Mouse (Mus musculus) intestine, embryonic 14.5 days (tissue): ENCODE measurements around the gene Rex1bd. TPM values are rescaled to one million over a fixed set of nuclear protein-coding genes. Genes with fewer than 3 reads are reported as not detected.

Experiments
- ATAC-seq: fragments of 200-750 bp; cut with Nextera tagmentation; replicated peaks from 2 replicates; pipeline ENCODE4 v1.8.0; 2017; ENCODE audit warnings: low read depth, moderate number of reproducible peaks, moderate TSS enrichment, moderate library complexity; ENCODE audit not compliant: low FRiP score, low TSS enrichment
- DNase-seq: peaks from one replicate; pipeline ENCODE4 v3.0.0-alpha.2; 2018; ENCODE audit warnings: low spot score
- H3K27ac ChIP-seq: fragments of 300-500 bp; sonication (generic); 2 replicates; pipeline ENCODE4 v1.5.1; 2014; ENCODE audit warnings: low read depth, mild to moderate bottlenecking, control low read depth
- H3K27me3 ChIP-seq: fragments of 300-500 bp; sonication (generic); replicated peaks from 2 replicates; pipeline ENCODE4 v1.6.1; 2014; ENCODE audit warnings: low read length, control low read depth; ENCODE audit not compliant: control insufficient read depth, insufficient read depth
- H3K36me3 ChIP-seq: fragments of 300-500 bp; sonication (generic); 2 replicates; pipeline ENCODE4 v1.6.1; 2014; ENCODE audit warnings: low read length, control low read depth; ENCODE audit not compliant: control insufficient read depth, insufficient read depth
- H3K4me1 ChIP-seq: fragments of 300-500 bp; sonication (generic); replicated peaks from 2 replicates; pipeline ENCODE4 v1.6.1; 2014; ENCODE audit warnings: low read length, control low read depth, mixed read lengths; ENCODE audit not compliant: control insufficient read depth, insufficient read depth
- H3K4me2 ChIP-seq: fragments of 300-500 bp; sonication (generic); 2 replicates; pipeline ENCODE4 v1.6.1; 2014; ENCODE audit warnings: low read length
- H3K4me3 ChIP-seq: fragments of 300-500 bp; sonication (generic); 2 replicates; pipeline ENCODE4 v1.5.1; 2014; ENCODE audit warnings: low read depth, low read length, control low read depth, mixed read lengths
- H3K9ac ChIP-seq: fragments of 300-500 bp; sonication (generic); 2 replicates; pipeline ENCODE4 v1.6.1; 2014; ENCODE audit warnings: mild to moderate bottlenecking, low read length
- H3K9me3 ChIP-seq: fragments of 300-500 bp; sonication (generic); 2 replicates; pipeline ENCODE4 v1.6.1; 2016; ENCODE audit warnings: low read length, control low read depth; ENCODE audit not compliant: control insufficient read depth
- WGBS: fragments of 180-500 bp; shearing (Covaris S2); extraction: QIAGEN DNeasy Blood & Tissue Kit; methylation state at CpG from one replicate; pipeline ENCODE4 v1.1.7; 2014; 5-methylcytosine and 5-hydroxymethylcytosine counted together
- polyA plus RNA-seq: library from polyadenylated mRNA; unstranded; fragments of >200 nt; fragmentation: Nextera tagmentation; extraction: Ambion mirVana; gene quantifications from 2 replicates; pipeline ENCODE4 v1.2.1, GENCODE M21; 2014

Rex1bd gene
- polyA plus RNA-seq, 1 experiment from 2014 or later: 136 TPM

- WGBS: 63% methylated on average over 5 of the region's 5 CpGs
These were observed 39.3 kb downstream of the Rex1bd start for GRCm38 (mm10) chr8:70467229-70467725.

GRCm38 (mm10) chr8:70466771-70467170 lies 39.8 kb downstream of the Rex1bd start:
- whole genome bisulfite sequencing: 53% methylated on average over 11 of the region's 11 CpGs
- Histone ChIP-seq H3K4me2 (no peak overlapping the region), H3K36me3 (peaks cover 6% of the 10 kb centered on the region; the same call in 1 of the 2 replicates), H3K4me3 (no peak overlapping the region), H3K9me3 (no peaks in the 10 kb centered on the region), H3K9ac (no peak overlapping the region), H3K27me3 (no peaks in the 10 kb centered on the region), H3K4me1 (0 out of 2 replicates have a peak, but pooled peaks cover 4% of the 10 kb centered on the region), H3K27ac (no peak overlapping the region)
- DNase-seq: no peak
- ATAC-seq: no peak

More at GRCm38 (mm10) chr8:70467229-70467725, 39.3 kb downstream of the Rex1bd start:
- Histone ChIP-seq H3K27ac (no peak overlapping the region), H3K36me3 (peaks cover 6% of the 10 kb centered on the region; the same call in 1 of the 2 replicates), H3K4me1 (0 out of 2 replicates have a peak, but pooled peaks cover 4% of the 10 kb centered on the region), H3K4me3 (no peak overlapping the region), H3K9me3 (no peaks in the 10 kb centered on the region), H3K4me2 (no peak overlapping the region), H3K9ac (no peak overlapping the region), H3K27me3 (no peaks in the 10 kb centered on the region)
- no peak for DNase-seq
- no peak for ATAC-seq

- Histone ChIP-seq H3K36me3 (peaks cover 6% of the 10 kb centered on the region; the same call in 1 of the 2 replicates), H3K27me3 (no peaks in the 10 kb centered on the region), H3K4me1 (0 out of 2 replicates have a peak, but pooled peaks cover 4% of the 10 kb centered on the region), H3K4me2 (no peak overlapping the region), H3K9me3 (no peaks in the 10 kb centered on the region), H3K4me3 (no peak overlapping the region), H3K27ac (no peak overlapping the region), H3K9ac (no peak overlapping the region)
- ATAC-seq: no peak
- DNase-seq: no peak
- WGBS: 89% methylated on average over 4 of the region's 4 CpGs
These were observed 40.2 kb downstream of the Rex1bd start for GRCm38 (mm10) chr8:70466305-70466704.

- 92% methylated on average over 4 of the region's 4 CpGs for WGBS
- H3K27me3 ChIP-seq: no peaks in the 10 kb centered on the region
- no peak overlapping the region for H3K4me3 ChIP-seq
- H3K36me3 ChIP-seq: peaks cover 6% of the 10 kb centered on the region; the same call in 1 of the 2 replicates
- H3K9ac ChIP-seq: no peak overlapping the region
- no peak overlapping the region for H3K4me2 ChIP-seq
- ATAC-seq (no peak), DNase-seq (no peak)
- no peak overlapping the region for H3K27ac ChIP-seq
- H3K9me3 ChIP-seq: no peaks in the 10 kb centered on the region
- H3K4me1 ChIP-seq: 0 out of 2 replicates have a peak, but pooled peaks cover 4% of the 10 kb centered on the region
These were observed 40.9 kb downstream of the Rex1bd start for GRCm38 (mm10) chr8:70465701-70466100.

GRCm38 (mm10) chr8:70464162-70464561 lies 42.4 kb downstream of the Rex1bd start:
- no peak for ATAC-seq
- 93% methylated on average over 6 of the region's 6 CpGs for WGBS
- H3K9ac ChIP-seq: no peak overlapping the region

GRCm38 (mm10) chr8:70463306-70463705 lies 43.2 kb downstream of the Rex1bd start:
- Histone ChIP-seq H3K27me3 (no peaks in the 10 kb centered on the region), H3K27ac (no peak overlapping the region), H3K9me3 (no peaks in the 10 kb centered on the region), H3K4me3 (no peak overlapping the region), H3K9ac (no peak overlapping the region), H3K4me1 (0 out of 2 replicates have a peak, but pooled peaks cover 4% of the 10 kb centered on the region), H3K4me2 (no peak overlapping the region), H3K36me3 (peaks cover 6% of the 10 kb centered on the region; the same call in 1 of the 2 replicates)
- 74% methylated on average over 4 of the region's 4 CpGs for WGBS
- ATAC-seq (no peak), DNase-seq (no peak)

More at GRCm38 (mm10) chr8:70464162-70464561, 42.4 kb downstream of the Rex1bd start:
- no peak overlapping the region for H3K4me2 ChIP-seq
- peaks cover 6% of the 10 kb centered on the region; the same call in 1 of the 2 replicates for H3K36me3 ChIP-seq
- DNase-seq: no peak
- H3K27ac ChIP-seq: no peak overlapping the region
- H3K9me3 ChIP-seq: no peaks in the 10 kb centered on the region
- H3K4me1 ChIP-seq: 0 out of 2 replicates have a peak, but pooled peaks cover 4% of the 10 kb centered on the region
- no peaks in the 10 kb centered on the region for H3K27me3 ChIP-seq
- H3K4me3 ChIP-seq: no peak overlapping the region

GRCm38 (mm10) chr8:70462516-70462813 lies 44.1 kb downstream of the Rex1bd start:
- ATAC-seq (no peak), DNase-seq (no peak)
- H3K36me3 ChIP-seq: peaks cover 6% of the 10 kb centered on the region; the same call in 1 of the 2 replicates
- H3K9ac ChIP-seq: no peak overlapping the region
- H3K4me2 ChIP-seq: no peak overlapping the region
- no peaks in the 10 kb centered on the region for H3K27me3 ChIP-seq
- H3K4me3 ChIP-seq: no peak overlapping the region
- 84% methylated on average over 8 of the region's 8 CpGs for WGBS
- no peak overlapping the region for H3K27ac ChIP-seq
- H3K4me1 ChIP-seq: 0 out of 2 replicates have a peak, but pooled peaks cover 4% of the 10 kb centered on the region
- H3K9me3 ChIP-seq: no peaks in the 10 kb centered on the region

- no peaks in the 10 kb centered on the region for H3K9me3 ChIP-seq
- no peak overlapping the region for H3K4me3 ChIP-seq
- 82% methylated on average over 16 of the region's 16 CpGs for WGBS
- H3K36me3 ChIP-seq: peaks cover 6% of the 10 kb centered on the region; the same call in 1 of the 2 replicates
- ATAC-seq: 0 out of 2 replicates have a peak, but pooled peaks have one; percentile 20
- no peaks in the 10 kb centered on the region for H3K27me3 ChIP-seq
- H3K4me1 ChIP-seq: no peaks in the 10 kb centered on the region
- H3K4me2 ChIP-seq: no peak overlapping the region
- DNase-seq: no peak
- H3K9ac ChIP-seq: no peak overlapping the region
- no peak overlapping the region for H3K27ac ChIP-seq
These were observed 44.6 kb downstream of the Rex1bd start for GRCm38 (mm10) chr8:70461765-70462515.
